ENCODE assay signal across 8 mouse cellular contexts in genomic region chr4:132344403-132345134, GRCm38 (mm10). TPM values are rescaled to one million over a fixed set of nuclear protein-coding genes. Genes with fewer than 3 reads are reported as not detected.
DNase-seq lines count a peak whose midpoint lies in the region; ATAC-seq lines count a peak whose summit lies in the region.

No protein-coding gene starts in this region.

- 9% methylated on average over 13 of the region's 13 CpGs for WGBS in hindbrain, embryonic 12.5 days

- H3K36me3 ChIP-seq in hindbrain, embryonic 12.5 days: peaks cover 5% of the 10 kb centered on the region

- H3K9ac ChIP-seq in hindbrain, embryonic 12.5 days: peak overlapping the region; percentile 82

- H3K27me3 ChIP-seq in hindbrain, embryonic 12.5 days: no peaks in the 10 kb centered on the region

- peaks cover 23% of the 10 kb centered on the region for H3K4me1 ChIP-seq in hindbrain, embryonic 12.5 days

- peak overlapping the region; percentile 82 for H3K4me3 ChIP-seq in hindbrain, embryonic 12.5 days

- H3K4me2 ChIP-seq in hindbrain, embryonic 12.5 days (replicated peaks): peak overlapping the region; percentile 98

- H3K9me3 ChIP-seq in hindbrain, embryonic 12.5 days (replicated peaks): no peaks in the 10 kb centered on the region

- no peak overlapping the region for H3K27ac ChIP-seq in hindbrain, embryonic 12.5 days

- DNase-seq in right cerebral cortex, adult 18-20 months: peak; percentile 15
- DNase-seq in right cerebral cortex, postnatal 14 days: no peak
- peak; percentile 48 for DNase-seq in c-Kit-negative CD71-positive TER-119-positive erythroid progenitor cells, embryonic 14.5 days (ENCODE audit: low read depth, low spot score)
- DNase-seq in urinary bladder, adult 18-20 months (ENCODE audit: low spot score in 2 of 2): no peak
- no peak for DNase-seq in yolk sac, embryonic 10.5 days (ENCODE audit: low spot score)
- DNase-seq in cerebellum, postnatal 36 days: no peak

- ATAC-seq in hindbrain, embryonic 12.5 days (ENCODE audit: low FRiP score): peak; percentile 3; the same call in 1 of the 2 replicates
- ATAC-seq in megakaryocyte progenitor cell, adult 5-6 weeks (replicated peaks; ENCODE audit: poor library complexity): peak; percentile 21

RNA-seq across cellular contexts. Expression of gene Rcc1, which starts 8.8 kb away (rescaled TPM):
- 65.8 and 67.5 TPM in 2 replicates for polyA plus RNA-seq in hindbrain, embryonic 12.5 days (2016; fragmentation: Nextera tagmentation; extraction: Ambion mirVana)
- total RNA-seq in megakaryocyte progenitor cell, adult 5-6 weeks (2015): 24.2 and 26.8 TPM in 2 replicates
- 44.1 and 46.9 TPM in 2 replicates for total RNA-seq in megakaryocyte progenitor cell, adult 5-6 weeks (2017)

RNA-seq across cellular contexts. Expression of gene Trnau1ap, which starts 15.2 kb away (rescaled TPM):
- 80.1 and 80.6 TPM in 2 replicates for polyA plus RNA-seq in hindbrain, embryonic 12.5 days (2016; fragmentation: Nextera tagmentation; extraction: Ambion mirVana)
- 32.2 and 45.6 TPM in 2 replicates for total RNA-seq in megakaryocyte progenitor cell, adult 5-6 weeks (2015)
- 34.4 and 43.4 TPM in 2 replicates for total RNA-seq in megakaryocyte progenitor cell, adult 5-6 weeks (2017)

RNA-seq across cellular contexts. Expression of gene Rab42, which starts 41.4 kb away (rescaled TPM):
- polyA plus RNA-seq in hindbrain, embryonic 12.5 days (2016; fragmentation: Nextera tagmentation; extraction: Ambion mirVana): 0.96 and 1.5 TPM in 2 replicates
- total RNA-seq in megakaryocyte progenitor cell, adult 5-6 weeks (2015): not detected in 2 replicates
- total RNA-seq in megakaryocyte progenitor cell, adult 5-6 weeks (2017): 1.0 and 1.3 TPM in 2 replicates

Comparison
In these comparisons a context has a peak if more than half of its experiments do, and no peak if none do; other contexts are left out.
1. DNase-seq: peak in right cerebral cortex, adult 18-20 months (single experiment) and c-Kit-negative CD71-positive TER-119-positive erythroid progenitor cells, embryonic 14.5 days (single experiment); none in right cerebral cortex, postnatal 14 days (single experiment), urinary bladder, adult 18-20 months (0 of 2), yolk sac, embryonic 10.5 days (single experiment) and cerebellum, postnatal 36 days (0 of 2).